Mouse (Mus musculus): Measurements from ENCODE around the gene Dedd.
"Not testable (repeated sequence)": the region's sequence is repeated elsewhere in the genome, so short reads cannot be mapped to it uniquely, and the experiment has no call there.

Dedd gene

DNA sequence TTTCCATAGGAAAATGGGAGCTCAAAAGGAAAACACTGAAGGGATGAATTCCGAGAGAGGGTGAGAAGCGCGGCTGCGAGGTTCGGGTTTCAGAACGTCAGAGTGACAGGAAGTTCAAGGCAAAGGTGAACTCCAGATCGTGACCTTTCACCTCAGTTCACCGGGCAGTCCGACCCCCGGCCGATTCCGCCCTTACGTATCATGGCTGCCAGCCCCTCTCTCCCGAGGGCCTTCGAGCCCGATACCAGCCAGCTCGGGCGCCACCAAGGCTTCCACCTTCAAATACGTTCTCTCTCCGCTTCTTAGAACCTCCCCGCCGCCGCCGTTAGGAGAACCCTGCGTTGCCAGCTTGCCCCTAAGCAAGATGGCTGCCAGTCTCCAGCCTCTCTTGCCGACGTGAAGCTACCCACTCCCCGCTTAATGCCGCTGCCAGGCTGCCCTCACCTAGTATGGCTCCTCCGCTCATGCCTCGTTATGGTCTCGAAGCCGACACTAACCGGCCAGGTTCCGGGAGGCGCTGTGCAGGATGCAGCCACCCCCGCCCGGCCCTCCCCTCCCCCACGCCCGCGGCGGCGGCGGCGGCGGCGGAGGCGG is at the start of gene Dedd:
Gene Dedd, plus strand, starts transcription at position 307 of the 594 bp plus-strand sequence.
- DNase-seq (ENCODE audit: extremely low spot score): peak; percentile 95

DNA sequence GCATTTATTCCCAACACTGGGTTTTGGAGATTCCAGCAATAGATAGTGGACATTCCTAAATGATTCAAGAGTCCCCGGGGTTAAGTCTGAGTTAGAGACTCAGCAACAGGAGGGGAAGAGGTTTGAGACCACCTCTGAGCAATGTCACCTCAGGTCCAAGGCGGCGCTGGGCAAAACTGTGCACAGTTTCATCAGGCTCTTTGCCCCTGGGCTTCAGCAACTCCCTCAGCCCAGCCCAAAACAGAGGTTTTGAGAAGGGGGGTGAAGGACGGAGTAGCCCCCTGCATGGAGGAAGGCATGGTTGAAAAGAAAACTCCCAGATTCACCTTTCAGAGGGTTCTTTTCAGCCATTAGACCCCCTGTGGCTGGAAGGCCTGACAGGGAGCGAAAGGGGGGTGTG is 49.2 kb upstream of the Dedd start:
- DNase-seq (ENCODE audit: extremely low spot score): no peak

DNA sequence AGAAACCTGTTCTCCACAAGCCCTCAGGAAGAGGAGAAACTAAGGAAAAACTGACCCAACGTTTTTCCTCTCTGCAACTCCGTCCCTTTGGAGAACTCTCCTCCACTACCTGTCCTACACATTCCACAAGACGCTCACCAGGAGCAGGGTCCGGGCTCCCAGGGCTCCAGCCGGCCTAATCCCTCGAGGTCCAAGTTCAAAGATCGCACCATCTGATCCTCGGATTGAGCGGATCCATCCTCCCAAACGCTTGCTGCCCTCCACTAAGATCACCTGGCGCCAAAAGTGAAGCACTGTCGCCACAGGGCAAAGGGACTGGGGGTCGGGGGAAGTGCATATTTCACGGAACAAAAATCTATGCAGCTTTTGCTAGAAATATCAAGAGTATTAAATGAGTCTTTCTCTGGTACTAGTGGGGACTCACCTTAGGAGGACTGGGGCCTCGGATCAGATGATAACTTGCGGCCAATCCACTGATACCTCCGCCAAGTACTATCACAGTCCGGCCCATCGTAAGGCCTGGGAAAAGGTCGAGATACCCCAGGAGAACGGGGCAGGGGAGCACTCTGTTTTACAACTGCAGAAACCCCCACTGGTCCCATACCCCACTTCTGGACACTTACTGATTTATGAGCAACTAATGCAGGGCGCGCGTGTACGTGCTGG is 48.6 kb upstream of the Dedd start:
- DNase-seq (ENCODE audit: extremely low spot score): no peak

DNA sequence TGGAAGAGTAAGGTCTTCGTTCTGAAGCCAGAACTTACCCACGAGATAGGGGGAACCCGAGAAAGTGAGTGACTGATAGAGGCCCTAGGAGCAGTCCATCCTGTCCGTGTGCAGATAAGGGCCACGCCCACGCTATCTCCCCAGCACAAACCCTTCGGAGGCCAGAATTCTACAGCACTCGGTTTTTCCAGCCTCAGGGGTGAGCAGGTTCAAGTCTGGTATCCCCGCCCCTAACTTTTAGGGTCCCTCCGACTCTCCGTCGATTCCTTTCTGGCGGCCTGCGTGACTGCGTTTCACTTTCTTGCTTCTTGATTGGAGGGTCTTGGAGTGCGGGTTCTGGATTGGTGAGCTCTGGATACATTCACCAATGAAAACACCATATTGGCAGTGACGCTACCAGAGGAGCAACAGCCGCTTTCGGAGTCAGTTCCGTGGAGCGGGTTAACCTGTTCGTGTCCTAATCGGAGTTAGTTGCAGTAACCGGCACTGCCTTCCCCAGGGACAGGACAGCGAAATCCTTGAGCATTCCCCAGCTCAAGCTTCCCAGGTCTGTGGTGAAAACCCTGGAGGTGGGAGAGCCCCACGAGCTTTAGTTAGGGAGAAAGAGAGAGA is 47.9 kb upstream of the Dedd start, which contains the start of gene Ppox:
Gene Ppox, minus strand, starts transcription at position 271 of the 612 bp plus-strand sequence.
- peak; percentile 91 for DNase-seq (ENCODE audit: extremely low spot score)

DNA sequence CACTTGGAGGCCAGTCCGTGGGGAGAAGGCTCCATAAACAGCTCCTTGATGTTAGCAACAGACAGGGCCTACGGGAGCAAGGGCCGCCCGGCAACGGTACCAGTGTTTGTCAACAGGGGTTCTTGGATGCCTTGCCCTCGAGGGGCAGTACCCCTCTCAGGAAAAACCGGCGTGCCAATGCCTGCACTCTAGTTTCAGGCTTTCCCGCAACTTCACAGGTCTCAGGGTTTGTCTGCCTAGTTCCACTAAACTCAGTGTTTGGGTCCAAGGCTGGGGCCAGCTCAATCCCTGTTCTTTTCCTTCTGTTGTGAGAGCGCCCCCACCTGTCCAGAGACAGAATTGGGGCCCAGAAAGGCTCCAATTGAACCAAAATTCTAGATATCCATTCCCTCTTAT is 47.4 kb upstream of the Dedd start:
- peak; percentile 80 for DNase-seq (ENCODE audit: extremely low spot score)

DNA sequence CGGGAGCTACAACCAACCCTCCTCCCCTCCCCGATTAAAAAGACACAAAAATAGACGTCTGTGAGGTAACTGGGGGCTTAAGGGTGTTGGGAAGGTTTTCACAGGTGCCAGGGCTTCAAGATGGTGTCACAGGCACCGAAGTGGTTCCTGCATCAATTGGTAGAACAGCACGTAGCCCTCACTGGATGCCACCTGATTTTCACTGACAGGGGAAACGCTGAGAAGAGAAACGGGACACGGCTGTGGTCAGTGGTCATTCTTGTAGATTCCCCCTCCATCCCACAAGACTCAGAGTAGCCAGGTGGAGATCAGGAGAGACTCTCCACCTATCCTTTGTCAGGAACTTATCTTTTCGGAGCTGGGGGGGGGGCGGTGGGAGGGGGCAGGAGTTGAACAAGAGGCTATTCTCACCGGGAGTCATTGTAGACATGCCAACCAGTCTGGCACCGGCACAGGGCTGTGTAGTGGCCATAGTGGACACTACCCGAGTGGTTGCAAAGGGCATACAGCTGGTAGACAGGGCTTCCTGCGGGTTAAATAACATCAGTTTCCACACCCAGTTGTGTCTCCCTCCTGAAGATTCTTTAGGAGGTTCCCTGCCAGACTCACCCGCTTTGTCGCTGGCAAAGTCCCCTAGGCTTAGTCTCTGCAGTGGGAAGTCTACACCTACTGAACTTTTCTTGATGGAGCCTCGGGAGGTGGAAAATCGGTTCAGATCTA is 46.7 kb upstream of the Dedd start:
- DNase-seq (ENCODE audit: extremely low spot score): no peak

DNA sequence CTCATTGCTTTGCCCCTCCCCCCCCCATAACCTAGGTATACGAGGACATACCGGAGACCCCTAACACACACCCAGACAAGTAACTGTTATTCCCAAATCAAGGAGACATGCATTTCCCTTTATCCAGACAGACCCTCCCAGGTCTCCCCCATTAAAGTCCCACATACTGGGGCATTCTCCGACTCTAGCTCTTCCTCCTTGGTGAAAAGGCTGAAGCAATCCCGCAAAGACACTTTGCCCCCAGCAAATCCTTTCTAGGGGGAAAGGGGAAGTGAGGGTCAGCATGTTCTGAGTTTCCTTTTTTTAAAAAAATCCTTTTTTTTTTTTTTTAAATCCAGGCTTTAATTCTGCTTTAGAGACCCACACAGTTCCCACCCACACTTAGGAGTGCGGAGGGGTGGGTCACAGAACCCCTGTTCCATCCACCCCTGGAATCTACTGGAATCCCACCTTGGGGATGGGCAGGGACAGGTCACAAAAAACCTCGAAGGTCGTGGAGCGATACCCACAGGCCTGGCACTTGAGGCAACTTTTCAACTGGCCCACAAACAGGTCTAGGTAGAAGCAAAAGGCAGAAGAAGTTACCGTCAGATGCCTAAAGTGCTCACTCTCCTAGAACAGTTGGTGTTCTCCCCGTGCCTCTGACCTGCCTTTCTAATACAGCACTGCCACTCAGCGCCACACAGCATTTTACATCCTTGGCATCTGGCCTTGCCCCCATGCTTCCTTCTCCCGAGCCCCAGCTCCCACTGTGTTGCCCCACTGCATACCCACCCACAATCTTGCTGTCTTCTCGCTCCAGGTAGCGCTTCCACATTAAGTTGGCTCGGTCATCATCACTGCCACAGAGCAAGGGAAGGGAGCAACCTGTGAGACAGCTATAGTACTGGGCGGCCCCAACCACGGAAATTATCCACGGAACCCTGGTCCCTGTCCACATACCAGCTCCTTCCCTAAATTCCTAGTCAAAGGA is 45.5 kb upstream of the Dedd start:
- DNase-seq (ENCODE audit: extremely low spot score): no peak

DNA sequence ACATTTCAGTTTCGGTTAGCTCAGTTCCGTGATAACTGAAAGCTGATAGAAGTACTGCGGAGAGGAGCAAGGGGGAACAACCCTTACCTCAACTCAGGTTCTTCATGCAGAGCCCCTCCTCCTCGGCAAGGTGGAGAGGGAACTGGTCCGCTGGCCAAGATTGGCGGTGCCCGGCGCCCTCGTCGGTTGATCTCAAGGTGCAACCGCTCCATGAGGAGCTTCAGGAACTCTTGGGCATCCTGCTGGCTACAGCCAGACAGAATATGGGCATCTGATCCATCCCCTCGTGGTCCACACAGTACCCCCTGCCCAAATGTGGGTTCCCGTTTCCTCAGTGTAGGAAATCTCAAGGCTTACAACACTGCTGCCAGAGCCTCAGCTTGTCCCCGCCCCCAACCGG is 44.5 kb upstream of the Dedd start:
- no peak for DNase-seq (ENCODE audit: extremely low spot score)

DNA sequence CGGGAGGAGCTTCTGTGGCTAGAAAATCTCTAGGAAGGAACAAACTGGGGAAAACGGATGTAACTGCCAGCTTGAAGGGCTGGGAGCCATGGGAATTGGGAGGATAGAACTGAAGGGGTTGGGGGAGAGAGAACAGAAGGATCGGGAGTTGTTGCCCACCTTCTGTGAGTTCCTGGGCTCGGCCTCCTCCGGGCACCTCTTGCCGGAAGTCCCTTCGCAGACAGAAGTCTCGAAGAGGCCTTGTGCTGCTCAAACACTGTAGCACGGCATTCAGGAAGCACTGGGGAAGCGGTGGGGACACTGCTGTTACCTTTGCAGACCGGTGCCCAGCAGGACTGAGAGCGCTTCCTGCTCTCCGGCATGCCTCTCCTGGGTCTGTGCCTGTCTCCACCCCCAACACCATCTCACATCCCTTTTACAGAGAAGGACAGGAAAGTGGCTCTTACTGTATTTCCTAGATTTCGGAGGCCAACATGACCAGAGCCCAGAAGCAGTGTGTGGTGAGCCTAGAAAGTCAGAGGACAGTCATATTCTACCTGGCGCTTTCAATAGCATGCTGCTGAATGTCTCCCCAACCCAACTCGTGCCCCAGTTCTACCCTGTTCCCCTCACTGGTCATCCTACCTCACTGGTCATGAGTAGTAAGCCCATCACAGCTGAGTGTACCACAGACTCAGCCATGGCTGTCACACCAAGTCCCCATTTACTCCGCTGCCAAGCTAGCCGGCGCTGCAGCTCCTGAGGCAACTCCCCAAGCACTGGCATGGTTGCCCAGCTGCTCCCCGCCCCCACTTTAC is 43.7 kb upstream of the Dedd start:
- no peak for DNase-seq (ENCODE audit: extremely low spot score)

DNA sequence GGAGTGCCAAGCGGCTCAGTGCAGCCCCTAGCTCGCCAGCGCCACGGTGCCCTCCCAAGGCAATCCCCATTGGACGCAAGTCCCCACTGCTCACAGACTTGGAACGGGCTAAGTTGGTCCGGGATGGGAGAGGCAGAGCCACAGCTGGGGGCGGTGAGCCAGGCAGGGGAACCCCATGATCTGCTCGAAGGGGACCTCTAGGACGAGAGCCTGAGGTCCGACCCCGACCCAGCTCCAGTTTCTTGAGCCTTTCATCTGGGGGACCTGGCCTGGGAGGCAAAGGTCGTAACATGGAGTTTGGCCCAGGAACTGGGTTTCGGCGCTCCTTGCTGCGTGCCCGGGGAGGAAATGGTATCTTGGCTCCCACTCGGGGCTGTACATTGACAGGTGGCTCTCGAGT is 42.4 kb upstream of the Dedd start:
- DNase-seq (ENCODE audit: extremely low spot score): no peak

DNA sequence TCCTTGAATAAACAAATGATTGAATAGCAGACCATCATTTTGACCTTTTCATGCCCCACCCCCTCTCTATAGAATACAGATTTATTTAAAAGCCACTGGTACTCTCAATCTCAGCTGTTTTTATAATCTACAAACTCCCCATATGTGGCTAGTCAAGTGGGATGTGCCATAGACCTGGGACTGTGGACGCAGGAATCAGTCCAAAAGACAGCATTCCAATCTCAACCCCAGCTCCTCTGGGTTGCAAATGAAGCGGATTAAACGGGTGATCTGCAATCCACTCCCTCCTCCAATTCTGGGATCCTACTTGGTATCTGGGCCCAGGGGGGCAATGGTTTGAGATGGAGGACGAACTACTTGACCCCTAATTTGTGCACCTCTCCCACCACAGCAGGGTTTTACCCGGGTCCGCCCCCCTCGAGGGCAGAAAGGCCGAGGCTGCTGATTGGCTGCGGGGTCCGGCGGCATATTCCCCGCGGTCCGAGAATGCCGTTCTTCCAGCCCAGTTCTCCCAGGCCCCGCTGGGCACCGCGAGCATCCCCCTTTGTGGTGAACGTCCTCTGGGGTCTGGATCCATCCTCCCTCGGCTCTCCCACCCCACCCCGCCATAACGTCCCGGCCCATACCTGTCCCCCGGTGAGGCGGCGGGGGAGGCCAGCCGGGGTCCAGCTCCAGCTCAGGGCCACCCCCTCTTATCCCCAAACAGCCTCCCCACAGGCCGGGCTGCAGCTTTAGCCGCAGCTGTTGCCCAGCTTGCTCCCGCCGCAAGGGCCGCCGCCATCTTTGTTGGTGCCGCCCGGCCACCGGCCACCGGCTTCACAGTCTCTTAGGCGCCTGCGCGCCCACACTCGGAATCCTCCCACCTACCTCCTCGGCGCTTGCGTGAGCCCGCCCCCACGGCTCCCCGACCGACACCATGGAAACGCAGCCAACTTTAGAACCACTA is 41.5 kb upstream of the Dedd start, which contains the start of gene Usp21:
Gene Usp21, minus strand, starts transcription at position 856 of the 946 bp plus-strand sequence.
- peak; percentile 90 for DNase-seq (ENCODE audit: extremely low spot score)

DNA sequence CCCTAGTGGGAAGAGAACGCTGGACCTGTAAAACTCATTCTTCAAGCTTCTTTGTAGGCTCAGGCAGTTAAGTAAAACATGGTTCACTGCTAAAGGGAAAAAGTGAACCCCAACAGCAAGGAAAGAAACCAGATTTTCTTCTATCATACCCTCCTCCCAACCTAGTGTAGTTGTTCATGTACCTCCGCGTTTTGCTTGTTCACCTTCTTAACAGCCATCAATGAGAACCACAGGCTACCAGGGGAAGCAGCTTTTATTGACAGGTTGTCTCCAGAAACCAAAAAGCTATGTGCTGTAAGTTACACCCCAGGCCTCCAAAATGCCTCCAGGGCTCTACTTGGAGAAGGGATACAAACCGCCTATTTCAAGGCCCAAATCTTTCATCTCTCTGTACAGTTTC is 40.6 kb upstream of the Dedd start:
- no peak for DNase-seq (ENCODE audit: extremely low spot score)

DNA sequence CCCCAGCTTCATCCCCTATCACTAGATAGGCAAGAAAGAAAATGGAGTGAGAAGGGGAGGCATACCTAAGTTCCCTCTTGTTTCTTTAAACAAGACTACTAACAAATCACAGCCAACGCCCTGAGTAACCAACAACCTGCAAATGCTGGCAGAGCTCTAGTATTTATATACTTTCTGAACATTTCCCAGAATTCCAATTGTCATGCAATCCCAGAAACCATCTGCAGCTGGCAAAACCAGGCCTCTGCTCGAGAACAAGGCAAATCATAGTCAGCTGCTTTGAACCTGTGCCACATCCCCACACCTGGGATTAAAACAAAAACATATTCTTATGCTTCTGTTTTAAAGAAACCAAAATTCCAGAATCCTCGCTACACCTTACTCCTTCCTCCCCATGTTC is 35.6 kb upstream of the Dedd start:
- DNase-seq (ENCODE audit: extremely low spot score): no peak

DNA sequence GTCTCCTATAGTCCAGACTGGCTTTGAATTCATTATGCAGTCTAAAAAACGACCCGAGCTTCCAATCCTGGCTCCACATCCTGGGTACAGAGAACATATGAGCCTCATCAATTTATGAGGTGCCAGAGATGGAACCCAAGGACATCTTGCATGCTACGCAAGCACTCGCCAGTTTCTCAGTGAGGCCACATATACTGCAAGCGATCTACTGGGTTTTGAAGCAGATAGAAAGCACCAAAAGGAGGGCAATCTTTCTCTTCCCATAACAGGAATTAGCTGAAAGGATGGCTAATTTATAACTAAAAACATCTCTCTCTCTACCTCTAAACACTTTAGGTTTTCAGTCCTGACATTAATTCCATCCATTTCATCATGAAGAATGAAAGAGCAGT is 35.0 kb upstream of the Dedd start:
- no peak for DNase-seq (ENCODE audit: extremely low spot score)

DNA sequence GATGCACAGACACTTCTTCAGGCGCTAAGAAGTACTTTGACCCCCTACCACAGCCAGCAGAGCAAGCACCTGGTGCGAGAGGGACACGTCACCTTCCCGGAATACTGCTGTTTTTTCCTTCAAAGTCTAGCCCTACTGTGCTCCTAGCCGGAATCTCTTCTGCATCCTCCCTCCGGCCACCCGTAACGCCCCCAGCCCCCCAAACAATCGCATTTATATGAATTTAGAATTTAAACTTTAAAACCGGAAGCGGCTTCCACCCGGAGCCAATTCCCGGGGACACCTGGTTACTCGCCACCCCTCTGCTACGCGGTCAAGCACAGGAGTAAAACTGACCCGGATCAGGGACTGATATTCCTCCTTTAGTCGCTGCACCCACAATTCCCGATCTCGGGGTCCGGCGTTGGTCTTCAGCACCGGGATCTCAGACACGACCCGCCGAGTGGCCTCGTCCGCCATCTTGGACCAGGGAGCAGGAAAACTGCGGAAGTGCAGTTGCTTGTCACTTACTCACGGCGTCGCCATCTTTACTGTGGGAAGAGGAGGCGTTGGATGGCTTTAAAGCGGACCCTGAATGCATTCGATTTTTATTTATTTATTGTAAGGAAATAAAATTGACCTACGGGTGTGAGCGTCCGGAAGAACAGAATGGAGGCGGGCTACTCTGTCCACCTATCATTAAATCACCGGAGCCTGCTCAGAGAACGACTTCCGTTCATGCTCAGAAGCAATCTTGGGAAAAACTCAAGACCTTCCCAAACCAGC is 34.5 kb upstream of the Dedd start, which contains the start of gene Ufc1:
Gene Ufc1, minus strand, starts transcription at position 727 of the 765 bp plus-strand sequence.
- DNase-seq (ENCODE audit: extremely low spot score): peak; percentile 86

DNA sequence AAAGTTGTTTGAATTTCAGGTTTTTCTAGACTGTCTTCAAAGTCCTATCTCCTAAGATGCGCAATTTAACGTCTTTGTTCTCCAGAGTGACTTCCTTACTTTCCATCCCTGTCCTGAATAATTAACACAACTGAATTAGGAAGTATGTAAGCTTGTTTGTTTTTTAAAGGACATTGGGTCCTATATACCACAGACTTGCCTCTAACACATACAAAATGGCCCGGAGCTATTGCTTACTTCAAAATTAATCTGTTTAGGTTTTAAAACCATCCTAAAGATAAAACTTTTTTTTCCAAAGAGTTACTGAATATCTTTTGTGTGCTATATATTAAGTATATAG is 33.9 kb upstream of the Dedd start:
- no peak for DNase-seq (ENCODE audit: extremely low spot score)

DNA sequence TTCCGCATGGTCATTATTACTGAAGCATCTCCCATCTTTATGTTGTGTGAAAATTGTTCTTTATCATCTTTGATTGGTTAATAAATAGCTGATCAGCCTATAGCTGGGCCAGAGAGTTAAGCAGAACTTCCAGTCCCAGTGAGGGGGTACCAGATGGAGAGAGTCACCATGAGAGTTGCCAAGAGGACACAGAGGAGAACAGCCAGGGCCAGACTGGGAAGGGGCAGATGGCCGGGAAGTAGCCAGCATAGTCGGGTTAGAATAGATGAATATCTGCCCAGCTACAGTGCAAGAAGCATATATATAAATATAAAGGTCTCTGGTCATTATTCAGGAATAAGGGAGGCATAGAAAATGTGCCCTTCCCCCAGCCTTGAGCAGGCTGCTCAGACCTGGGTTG is 30.7 kb upstream of the Dedd start:
- no peak for DNase-seq (ENCODE audit: extremely low spot score)

DNA sequence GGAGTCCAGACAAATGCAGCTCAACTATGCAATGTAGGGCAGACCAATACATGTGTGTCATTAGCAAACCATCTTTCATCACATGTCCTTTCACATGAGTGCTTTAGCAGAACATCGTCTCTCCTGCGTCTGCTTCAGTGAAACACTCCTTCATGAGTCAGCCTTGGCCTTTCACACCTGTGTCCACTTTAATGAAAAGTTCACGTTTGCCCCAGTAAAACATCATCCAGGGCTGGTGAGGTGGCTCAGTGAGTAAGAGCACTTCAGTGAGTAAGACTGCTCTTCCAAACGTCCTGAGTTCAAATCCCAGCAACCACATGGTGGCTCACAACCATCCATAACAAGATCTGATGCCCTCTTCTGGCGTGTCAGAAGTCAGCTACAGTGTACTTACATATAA is 22.8 kb upstream of the Dedd start:
- DNase-seq (ENCODE audit: extremely low spot score): not testable (repeated sequence)

DNA sequence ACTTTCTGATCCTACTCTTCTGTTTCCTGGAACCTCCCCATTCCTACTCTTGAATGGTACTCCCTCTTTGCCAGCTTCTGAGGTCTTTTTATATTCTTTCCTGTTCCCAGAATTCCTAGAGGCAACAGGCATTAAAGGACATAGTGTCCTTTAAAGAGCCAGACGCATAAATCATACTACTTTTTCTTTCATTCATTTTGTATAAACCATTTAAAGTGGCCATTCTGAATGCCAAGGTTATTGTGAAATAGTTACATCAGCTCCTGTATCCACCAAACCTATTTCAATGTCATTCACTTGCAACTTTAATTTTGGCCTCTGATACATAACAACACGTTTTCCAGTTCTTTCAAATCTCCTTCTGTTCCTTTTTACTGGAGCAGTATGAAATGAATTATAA is 19.6 kb upstream of the Dedd start:
- DNase-seq (ENCODE audit: extremely low spot score): no peak

All from embryo, embryonic 9.5 days (tissue).